Mouse (Mus musculus) MEL (cell line): Measurements from ENCODE around the gene Mepe. TPM values are rescaled to one million over a fixed set of nuclear protein-coding genes. Genes with fewer than 3 reads are reported as not detected.

Source experiments
- DNase-seq: peaks from one replicate; pipeline ENCODE4 v3.0.0; 2011; ENCODE audit warnings: low read depth, low spot score
- H3K27ac ChIP-seq: 2 replicates; pipeline ENCODE4 v1.5.1; 2012; ENCODE audit warnings: low read depth, mild to moderate bottlenecking, control low read depth, low read length, moderate library complexity; ENCODE audit not compliant: control insufficient read depth
- H3K27me3 ChIP-seq, 2 experiments: fragments of 150-350 bp in 1 of 2; sonication (generic) in 1 of 2; 2 replicates each; pipeline ENCODE4 v1.6.1; 2012; ENCODE audit warnings: low read length in 2 of 2, mild to moderate bottlenecking in 2 of 2, improper control_type of control experiment in 1 of 2, moderate library complexity in 1 of 2; ENCODE audit not compliant: insufficient read depth in 2 of 2, control insufficient read depth in 1 of 2
- H3K36me3 ChIP-seq, 2 experiments: 2 replicates each; pipeline ENCODE4 v1.6.1; 2012 to 2014; ENCODE audit warnings: low read length in 2 of 2, improper control_type of control experiment in 1 of 2, inconsistent platforms in 1 of 2, mild to moderate bottlenecking in 1 of 2; ENCODE audit not compliant: insufficient read depth in 2 of 2, control insufficient read depth in 1 of 2
- H3K4me1 ChIP-seq, 2 experiments: fragments of 150-350 bp in 1 of 2; sonication (generic) in 1 of 2; 2 replicates each; pipeline ENCODE4 v1.6.1; 2012; ENCODE audit warnings: low read length in 2 of 2, improper control_type of control experiment in 1 of 2, mild to moderate bottlenecking in 1 of 2; ENCODE audit not compliant: insufficient read depth in 2 of 2, control insufficient read depth in 1 of 2
- H3K4me3 ChIP-seq, 2 experiments: fragments of 150-350 bp in 1 of 2; sonication (generic) in 1 of 2; 2 replicates each; pipeline ENCODE4 v1.5.1; 2012; ENCODE audit warnings: low read depth in 2 of 2, low read length in 2 of 2, mild to moderate bottlenecking in 2 of 2, moderate library complexity in 2 of 2, control low read depth in 1 of 2, improper control_type of control experiment in 1 of 2; ENCODE audit not compliant: control insufficient read depth in 1 of 2, insufficient read depth in 1 of 2
- H3K79me2 ChIP-seq: 2 replicates; pipeline ENCODE4 v1.6.1; 2012; ENCODE audit warnings: mild to moderate bottlenecking, low read length, moderate library complexity; ENCODE audit not compliant: control insufficient read depth, poor library complexity, insufficient read depth
- H3K9ac ChIP-seq: 2 replicates; pipeline ENCODE4 v1.6.1; 2012; ENCODE audit warnings: low read depth, mild to moderate bottlenecking, control low read depth, low read length, moderate library complexity; ENCODE audit not compliant: control insufficient read depth, poor library complexity, severe bottlenecking
- H3K9me3 ChIP-seq: fragments of 150-350 bp; sonication (generic); replicated peaks from 2 replicates; pipeline ENCODE4 v1.6.1; 2012; ENCODE audit warnings: mild to moderate bottlenecking, low read length, improper control_type of control experiment, moderate library complexity; ENCODE audit not compliant: insufficient read depth
- BHLHE40 ChIP-seq: IDR thresholded peaks from 2 replicates; pipeline ENCODE4 v1.6.1; 2012; ENCODE audit warnings: low read depth, mild to moderate bottlenecking, inconsistent platforms, low read length, improper control_type of control experiment, borderline replicate concordance
- CHD2 ChIP-seq: IDR thresholded peaks from 2 replicates; pipeline ENCODE4 v1.6.1; 2011; ENCODE audit warnings: low read length, improper control_type of control experiment
- CTCF ChIP-seq, 3 experiments: IDR thresholded peaks in 2 of 3; conservative IDR thresholded peaks in 1 of 3; 2 replicates each; pipeline ENCODE4 v1.5.1; 2011 to 2012; ENCODE audit warnings: low read length in 3 of 3, low read depth in 2 of 3, mild to moderate bottlenecking in 2 of 3, improper control_type of control experiment in 1 of 3, inconsistent platforms in 1 of 3, mixed read lengths in 1 of 3, moderate library complexity in 1 of 3; ENCODE audit not compliant: control insufficient read depth in 1 of 3, insufficient read depth in 1 of 3, poor library complexity in 1 of 3, severe bottlenecking in 1 of 3
- ETS1 ChIP-seq: IDR thresholded peaks from 2 replicates; pipeline ENCODE4 v1.6.1; 2012; ENCODE audit warnings: low read depth, mild to moderate bottlenecking, inconsistent platforms, low read length, improper control_type of control experiment, moderate library complexity
- GABPA ChIP-seq: IDR thresholded peaks from 2 replicates; pipeline ENCODE4 v1.6.1; 2012; ENCODE audit warnings: low read depth, mild to moderate bottlenecking, inconsistent platforms, low read length, improper control_type of control experiment, moderate library complexity
- GATA1 ChIP-seq: IDR thresholded peaks from 2 replicates; pipeline ENCODE4 v1.6.1; 2011; ENCODE audit warnings: low read depth, low read length, improper control_type of control experiment
- HCFC1 ChIP-seq: IDR thresholded peaks from 2 replicates; pipeline ENCODE4 v1.6.1; 2012; ENCODE audit warnings: low read depth, mild to moderate bottlenecking, inconsistent platforms, low read length, improper control_type of control experiment, moderate library complexity
- KAT2A ChIP-seq: conservative IDR thresholded peaks from 2 replicates; pipeline ENCODE4 v1.6.1; 2012; ENCODE audit warnings: low read depth, low read length, improper control_type of control experiment, inconsistent platforms
- MAFK ChIP-seq: IDR thresholded peaks from 2 replicates; pipeline ENCODE4 v1.6.1; 2011; ENCODE audit warnings: low read depth, mild to moderate bottlenecking, low read length, improper control_type of control experiment, borderline replicate concordance
- MAX ChIP-seq: IDR thresholded peaks from 2 replicates; pipeline ENCODE4 v1.6.1; 2011; ENCODE audit warnings: low read length, improper control_type of control experiment
- MEF2A ChIP-seq: IDR thresholded peaks from 2 replicates; pipeline ENCODE4 v1.6.1; 2014; ENCODE audit warnings: low read depth, mild to moderate bottlenecking, inconsistent platforms, low read length, improper control_type of control experiment; ENCODE audit not compliant: poor library complexity, insufficient replicate concordance, severe bottlenecking; ENCODE audit errors: extremely low read depth
- MXI1 ChIP-seq: IDR thresholded peaks from 2 replicates; pipeline ENCODE4 v1.6.1; 2011; ENCODE audit warnings: mild to moderate bottlenecking, low read depth, low read length, improper control_type of control experiment
- MYC ChIP-seq: IDR thresholded peaks from 2 replicates; pipeline ENCODE4 v1.6.1; 2011; ENCODE audit warnings: low read depth, mild to moderate bottlenecking, low read length, improper control_type of control experiment, moderate library complexity
- NELFE ChIP-seq: IDR thresholded peaks from 2 replicates; pipeline ENCODE4 v1.6.1; 2011; ENCODE audit warnings: low read depth, low read length, improper control_type of control experiment
- NRF1 ChIP-seq: IDR thresholded peaks from 2 replicates; pipeline ENCODE4 v1.6.1; 2014; ENCODE audit warnings: low read depth, mild to moderate bottlenecking, inconsistent platforms, low read length, improper control_type of control experiment, moderate library complexity; ENCODE audit not compliant: poor library complexity, insufficient read depth, severe bottlenecking
- POLR2AphosphoS5 ChIP-seq: IDR thresholded peaks from 2 replicates; pipeline ENCODE4 v1.6.1; 2012; ENCODE audit warnings: low read depth, borderline replicate concordance, mild to moderate bottlenecking, inconsistent platforms, low read length, moderate library complexity, mixed read lengths
- RCOR1 ChIP-seq: IDR thresholded peaks from 2 replicates; pipeline ENCODE4 v1.6.1; 2012; ENCODE audit warnings: low read depth, mild to moderate bottlenecking, inconsistent platforms, low read length, improper control_type of control experiment
- SMC3 ChIP-seq: IDR thresholded peaks from 2 replicates; pipeline ENCODE4 v1.6.1; 2011; ENCODE audit warnings: low read depth, low read length, improper control_type of control experiment
- TBP ChIP-seq: IDR thresholded peaks from 2 replicates; pipeline ENCODE4 v1.8.0; 2011; ENCODE audit warnings: low read depth, low read length, improper control_type of control experiment
- TCF12 ChIP-seq: IDR thresholded peaks from 2 replicates; pipeline ENCODE4 v1.6.1; 2014; ENCODE audit warnings: low read depth, mild to moderate bottlenecking, inconsistent platforms, low read length, improper control_type of control experiment, moderate library complexity
- UBTF ChIP-seq: IDR thresholded peaks from 2 replicates; pipeline ENCODE4 v1.6.1; 2012; ENCODE audit warnings: low read depth, mild to moderate bottlenecking, inconsistent platforms, low read length, improper control_type of control experiment, moderate library complexity, borderline replicate concordance; ENCODE audit not compliant: insufficient read depth
- USF2 ChIP-seq, 2 experiments: IDR thresholded peaks; 2 replicates each; pipeline ENCODE4 v1.6.1; 2011 to 2012; ENCODE audit warnings: improper control_type of control experiment in 2 of 2, low read length in 2 of 2, borderline replicate concordance in 1 of 2, inconsistent platforms in 1 of 2, low read depth in 1 of 2, mild to moderate bottlenecking in 1 of 2; ENCODE audit not compliant: insufficient read depth in 1 of 2
- ZMIZ1 ChIP-seq: IDR thresholded peaks from 2 replicates; pipeline ENCODE4 v1.6.1; 2012; ENCODE audit warnings: low read depth, mild to moderate bottlenecking, inconsistent platforms, low read length, improper control_type of control experiment, moderate library complexity
- ZNF384 ChIP-seq: IDR thresholded peaks from 2 replicates; pipeline ENCODE4 v1.6.1; 2012; ENCODE audit warnings: low read depth, mild to moderate bottlenecking, inconsistent platforms, low read length, improper control_type of control experiment
- polyA plus RNA-seq, 2 experiments: library from polyadenylated mRNA; stranded (reverse) in 1 of 2; unstranded in 1 of 2; fragments of >175 nt in 1 of 2; fragments of >200 nt in 1 of 2; gene quantifications; 2 replicates each; pipeline versions ENCODE4 v1.2.1 to v1.2.4; 2012; ENCODE audit warnings: low replicate concordance in 2 of 2, low read depth in 1 of 2; ENCODE audit not compliant: insufficient read length in 2 of 2, insufficient read depth in 1 of 2, missing spikeins in 1 of 2
- total RNA-seq: library from RNA; depleted of rRNA; stranded (reverse); fragments of 300-350 nt; gene quantifications from 2 replicates; pipeline ENCODE4 v1.2.3, GENCODE M21; 2012

Mepe gene
- total and polyA plus RNA-seq, 3 experiments, result not detected

DNA sequence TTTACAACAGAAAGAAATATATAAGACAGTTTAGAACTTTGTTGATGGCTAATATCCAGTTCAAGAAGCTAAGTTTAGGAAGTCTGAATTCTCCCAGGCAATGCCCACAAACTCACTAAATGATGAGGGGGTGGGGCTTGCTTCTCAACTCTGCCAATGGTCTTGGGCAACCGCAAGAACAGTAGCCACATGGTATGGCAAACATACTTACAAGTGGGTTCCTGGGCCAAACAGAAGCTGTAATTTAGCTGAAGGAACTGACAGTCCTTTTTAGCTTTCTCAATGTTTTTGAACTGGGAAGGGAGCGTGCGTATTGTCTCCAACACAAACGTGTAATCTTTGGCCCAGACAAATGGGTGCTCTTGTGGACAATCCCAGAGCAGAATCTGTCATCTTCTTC is 46.2 kb downstream of the Mepe start:
- Histone ChIP-seq H3K27me3 (no peaks in the 10 kb centered on the region), H3K4me1 (no peaks in the 10 kb centered on the region), H3K36me3 (no peaks in the 10 kb centered on the region), H3K4me3 (no peak overlapping the region), H3K79me2 (no peaks in the 10 kb centered on the region), H3K27ac (no peak overlapping the region), H3K9me3 (no peaks in the 10 kb centered on the region), H3K9ac (no peak overlapping the region)
- TF ChIP-seq MXI1, result no peak
- TF ChIP-seq MAX, result no peak
- no peak for TF ChIP-seq TCF12
- TF ChIP-seq MEF2A, result no peak
- TF ChIP-seq NRF1, result no peak
- no peak for TF ChIP-seq ETS1
- TF ChIP-seq SMC3, result no peak
- TF ChIP-seq ZMIZ1, result no peak
- no peak for TF ChIP-seq GABPA
- no peak for TF ChIP-seq KAT2A
- TF ChIP-seq MYC, result no peak
- TF ChIP-seq GATA1, result no peak
- no peak for DNase-seq

DNA sequence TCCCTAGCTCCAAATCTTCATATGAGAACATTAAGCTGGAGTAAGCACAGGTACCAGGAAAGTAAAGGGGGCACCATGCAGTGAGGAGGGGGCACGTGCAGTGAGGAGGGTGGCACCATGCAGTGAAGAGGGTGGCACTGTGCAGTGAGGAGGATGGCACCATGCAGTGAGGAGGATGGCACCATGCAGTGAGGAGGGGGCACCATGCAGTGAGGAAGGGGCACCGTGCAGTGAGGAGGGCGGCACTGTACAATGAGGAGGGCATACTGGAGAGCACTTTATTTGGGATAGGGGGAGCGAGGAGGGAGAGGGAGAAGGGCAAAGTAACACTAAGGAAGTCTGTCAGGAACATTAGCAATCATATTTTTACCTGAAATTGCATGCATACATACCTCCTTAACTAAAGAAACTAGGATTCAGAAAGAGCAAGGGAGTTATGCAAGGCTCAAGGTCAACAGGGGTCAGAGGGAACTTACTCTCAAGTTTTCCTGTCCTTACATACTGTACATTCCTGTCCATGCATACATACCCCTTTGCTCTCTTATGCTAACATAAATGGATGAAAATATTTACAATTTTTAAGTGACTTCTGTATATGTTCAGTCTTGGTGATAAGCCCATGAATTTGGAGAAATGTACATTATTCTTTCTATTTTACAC is 48.6 kb downstream of the Mepe start:
- H3K9ac ChIP-seq, result no peak overlapping the region
- no peak overlapping the region for H3K27ac ChIP-seq
- H3K79me2 ChIP-seq, result no peaks in the 10 kb centered on the region
- H3K36me3 ChIP-seq, result no peaks in the 10 kb centered on the region
- H3K27me3 ChIP-seq, result no peaks in the 10 kb centered on the region
- no peak overlapping the region for H3K4me3 ChIP-seq
- no peak for TF ChIP-seq HCFC1
- no peak for TF ChIP-seq MYC
- TF ChIP-seq GABPA, result no peak
- TF ChIP-seq UBTF, result no peak
- TF ChIP-seq BHLHE40, result no peak
- TF ChIP-seq ZMIZ1, result no peak
- no peak for TF ChIP-seq TCF12
- TF ChIP-seq SMC3, result no peak
- no peak for TF ChIP-seq USF2 (IDR thresholded peaks at IDR 0.05; ENCODE audit: borderline replicate concordance in 1 of 2, insufficient read depth in 1 of 2, low read depth in 1 of 2, low read length in 2 of 2)
- TF ChIP-seq CTCF (IDR thresholded peaks at IDR 0.05 in 2 of 3, conservative IDR thresholded peaks at IDR 0.05 in 1 of 3; ENCODE audit: control insufficient read depth in 1 of 3, insufficient read depth in 1 of 3, low read depth in 2 of 3, low read length in 3 of 3, poor library complexity in 1 of 3, severe bottlenecking in 1 of 3), result no peak
- TF ChIP-seq NELFE, result no peak
- no peak for TF ChIP-seq ETS1
- TF ChIP-seq CHD2, result no peak
- no peak for TF ChIP-seq TBP
- no peak for TF ChIP-seq RCOR1
- TF ChIP-seq POLR2AphosphoS5, result no peak
- no peak for TF ChIP-seq MAFK
- TF ChIP-seq NRF1, result no peak
- TF ChIP-seq ZNF384, result no peak
- no peaks in the 10 kb centered on the region for H3K4me1 ChIP-seq
- no peaks in the 10 kb centered on the region for H3K9me3 ChIP-seq
- no peak for DNase-seq
